Mouse (Mus musculus) CD4-positive, CD25-positive, alpha-beta regulatory T cell (primary cell): Measurements from ENCODE around the gene Afap1. TPM values are rescaled to one million over a fixed set of nuclear protein-coding genes. Genes with fewer than 3 reads are reported as not detected.

Experiments used
- polyA plus RNA-seq: library from polyadenylated mRNA; unstranded; fragments of 100-300 nt; shearing (Covaris generic); gene quantifications from one replicate; pipeline ENCODE4 v1.2.1, GENCODE M21; 2017

Gene Afap1
- 9.5 TPM for polyA plus RNA-seq

GRCm38 (mm10) chr5:35893093-35893804 lies at the start of gene Afap1:
Gene Afap1, plus strand, starts transcription at chr5:35893319.

Other genes with a start within 250 kb of the Afap1 start
- not detected for gene Htra3, start 213.5 kb upstream of the Afap1 start, polyA plus RNA-seq
- 5.1 TPM for gene Sh3tc1, start 153.3 kb upstream of the Afap1 start, polyA plus RNA-seq
- 4.8 TPM for gene Ablim2, start 135.4 kb upstream of the Afap1 start, polyA plus RNA-seq